Mouse (Mus musculus) forebrain, embryonic 14.5 days (tissue): ENCODE data around the gene A130010J15Rik. TPM values are rescaled to one million over a fixed set of nuclear protein-coding genes. Genes with fewer than 3 reads are reported as not detected.
A peak's percentile ranks its signal among the peaks of the same experiment; 100 is the strongest.

ENCODE experiments used
- ATAC-seq: fragments of 200-750 bp; cut with Nextera tagmentation; 2 replicates; pipeline ENCODE4 v1.8.0; 2017; ENCODE audit warnings: mild to moderate bottlenecking, moderate library complexity
- DNase-seq: peaks from one replicate; pipeline ENCODE4 v3.0.0-alpha.2; 2015; ENCODE audit warnings: low spot score
- H3K27ac ChIP-seq: fragments of 300-500 bp; sonication (generic); 2 replicates; pipeline ENCODE4 v1.5.1; 2014; ENCODE audit warnings: low read depth, mild to moderate bottlenecking, control low read depth, low read length, moderate library complexity
- H3K27me3 ChIP-seq: fragments of 300-500 bp; sonication (generic); replicated peaks from 2 replicates; pipeline ENCODE4 v1.6.1; 2014; ENCODE audit warnings: low read length, control low read depth, mixed read lengths; ENCODE audit not compliant: control insufficient read depth, insufficient read depth
- H3K36me3 ChIP-seq: fragments of 300-500 bp; sonication (generic); 2 replicates; pipeline ENCODE4 v1.6.1; 2014; ENCODE audit warnings: low read length, control low read depth; ENCODE audit not compliant: control insufficient read depth, insufficient read depth
- H3K4me1 ChIP-seq: fragments of 300-500 bp; sonication (generic); 2 replicates; pipeline ENCODE4 v1.6.1; 2014; ENCODE audit warnings: antibody characterized with exemption, low read length, control low read depth; ENCODE audit not compliant: control insufficient read depth, insufficient read depth
- H3K4me2 ChIP-seq: fragments of 300-500 bp; sonication (generic); 2 replicates; pipeline ENCODE4 v1.6.1; 2014; ENCODE audit warnings: mild to moderate bottlenecking, control low read depth, low read length
- H3K4me3 ChIP-seq: fragments of 300-500 bp; sonication (generic); 2 replicates; pipeline ENCODE4 v1.5.1; 2014; ENCODE audit warnings: low read depth, low read length, control low read depth
- H3K9ac ChIP-seq: fragments of 300-500 bp; sonication (generic); 2 replicates; pipeline ENCODE4 v1.6.1; 2014; ENCODE audit warnings: mild to moderate bottlenecking, low read length, control low read depth, moderate library complexity
- H3K9me3 ChIP-seq: fragments of 300-500 bp; sonication (generic); replicated peaks from 2 replicates; pipeline ENCODE4 v1.6.1; 2016; ENCODE audit warnings: low read length, control low read depth, mixed read lengths; ENCODE audit not compliant: control insufficient read depth
- WGBS: fragments of 180-500 bp; shearing (Covaris S2); extraction: QIAGEN DNeasy Blood & Tissue Kit; methylation state at CpG from one replicate; pipeline ENCODE4 v1.1.7; 2014; 5-methylcytosine and 5-hydroxymethylcytosine counted together
- polyA plus RNA-seq: library from polyadenylated mRNA; unstranded; fragments of >200 nt; fragmentation: Nextera tagmentation; extraction: Ambion mirVana; gene quantifications from 2 replicates; pipeline ENCODE4 v1.2.1, GENCODE M21; 2014

The A130010J15Rik gene
- polyA plus RNA-seq, 1 experiment from 2014 or later: 13.3 TPM

DNA sequence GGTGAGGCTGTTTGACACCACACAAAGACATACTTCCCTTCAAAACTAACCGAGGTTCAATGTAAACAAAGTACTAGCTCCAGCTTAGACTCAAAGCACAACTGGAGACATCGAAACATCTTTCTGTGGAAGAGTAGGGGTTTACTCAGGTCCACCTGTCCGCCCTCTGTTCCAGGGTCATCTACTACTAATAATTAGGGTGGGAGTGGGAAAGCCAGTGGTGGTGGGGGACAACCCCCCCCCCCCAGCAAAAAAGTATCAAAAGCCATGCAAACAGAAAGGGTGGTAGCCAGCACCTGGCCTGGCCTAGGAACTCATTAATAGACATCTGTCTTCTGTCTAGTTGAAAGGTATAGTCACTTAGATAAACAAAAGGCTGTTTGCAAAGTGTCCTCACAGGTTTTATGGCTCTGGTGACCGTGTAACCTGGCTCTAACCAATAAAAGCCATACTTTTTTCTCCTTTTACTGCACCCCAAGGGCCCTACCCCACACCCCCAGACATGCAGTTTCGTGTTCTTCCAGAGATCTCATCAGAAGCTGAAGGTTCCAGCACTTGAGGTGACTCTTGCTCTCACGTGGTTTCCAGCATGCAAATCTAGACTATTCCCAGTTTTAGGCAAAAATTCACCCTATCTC, 36.4 kb upstream of the A130010J15Rik start:
- Histone ChIP-seq H3K27ac (no peak overlapping the region), H3K4me2 (no peak overlapping the region), H3K9me3 (no peaks in the 10 kb centered on the region), H3K27me3 (no peaks in the 10 kb centered on the region), H3K4me3 (no peak overlapping the region), H3K4me1 (peaks cover 10% of the 10 kb centered on the region), H3K36me3 (peaks cover 17% of the 10 kb centered on the region), H3K9ac (no peak overlapping the region)
- 88% methylated on average over 6 of the region's 6 CpGs for WGBS
- no peak for DNase-seq
- ATAC-seq: no peak

DNA sequence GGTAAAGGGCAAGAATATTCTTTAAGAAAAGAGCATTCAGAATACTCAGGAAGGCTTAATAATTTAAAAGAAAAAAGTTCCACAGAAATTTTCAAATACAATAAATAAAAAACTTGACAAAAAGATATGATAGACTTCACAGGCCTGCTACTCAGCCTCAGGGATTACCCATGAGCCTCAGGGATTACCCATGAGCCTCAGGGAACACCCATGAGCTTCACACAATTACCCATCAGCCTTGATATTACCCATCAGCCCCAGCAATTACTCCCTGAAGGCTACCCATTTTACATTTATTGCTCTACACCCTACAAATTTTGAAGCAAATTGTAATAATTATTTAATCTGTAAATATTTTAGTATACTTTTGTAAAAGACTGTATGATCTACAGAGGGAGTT, 35.5 kb upstream of the A130010J15Rik start:
- DNase-seq: no peak
- no peak overlapping the region for H3K4me3 ChIP-seq
- no peak overlapping the region for H3K27ac ChIP-seq
- H3K4me2 ChIP-seq: no peak overlapping the region
- no peaks in the 10 kb centered on the region for H3K9me3 ChIP-seq
- no peaks in the 10 kb centered on the region for H3K27me3 ChIP-seq
- H3K9ac ChIP-seq: no peak overlapping the region
- H3K36me3 ChIP-seq: peaks cover 7% of the 10 kb centered on the region
- peaks cover 10% of the 10 kb centered on the region for H3K4me1 ChIP-seq
- no peak for ATAC-seq

DNA sequence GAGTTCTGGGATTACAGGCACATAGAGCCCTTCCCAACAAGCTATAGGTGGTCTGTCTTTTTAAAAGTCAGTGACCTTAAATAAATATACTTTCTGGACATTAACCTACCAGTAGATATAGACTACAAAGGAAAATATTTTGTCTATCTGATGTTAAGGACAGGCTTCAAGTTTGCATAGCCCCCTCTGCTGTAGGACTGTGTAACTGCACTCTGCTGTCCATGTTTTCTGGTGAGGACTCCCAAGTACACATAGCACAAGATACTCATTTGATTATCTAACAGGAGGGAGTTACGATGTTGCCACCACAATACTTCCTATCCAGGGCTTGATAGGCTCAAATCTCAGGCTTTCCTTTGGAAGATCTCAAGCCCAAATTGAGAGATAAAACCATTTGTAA, 34.1 kb upstream of the A130010J15Rik start:
- Histone ChIP-seq H3K4me3 (no peak overlapping the region), H3K9me3 (no peaks in the 10 kb centered on the region), H3K9ac (no peak overlapping the region), H3K36me3 (no peaks in the 10 kb centered on the region), H3K27me3 (no peaks in the 10 kb centered on the region), H3K4me1 (peaks cover 9% of the 10 kb centered on the region), H3K27ac (no peak overlapping the region), H3K4me2 (no peak overlapping the region)
- 90% methylated on average over 1 of the region's 1 CpGs for WGBS
- DNase-seq: no peak
- ATAC-seq: no peak

DNA sequence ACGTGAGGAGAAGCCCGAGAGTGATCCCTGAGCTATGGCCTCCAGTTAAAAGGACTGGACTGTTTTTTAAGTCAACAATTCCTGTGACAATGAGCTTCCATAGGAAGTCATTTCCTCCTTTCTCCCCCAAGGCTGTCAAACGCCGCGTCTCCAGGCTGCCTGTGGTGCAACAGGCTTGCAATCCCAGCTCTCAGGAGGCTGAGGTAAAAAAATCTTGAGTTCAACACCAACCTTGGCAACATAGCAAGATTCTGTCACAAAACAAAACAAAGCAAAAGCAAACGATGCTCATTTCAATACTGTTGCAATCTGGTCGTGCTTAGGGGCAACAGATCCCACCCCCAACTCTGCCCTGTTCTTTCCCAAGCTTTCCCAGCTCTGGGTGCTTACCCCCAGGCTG, 29.8 kb upstream of the A130010J15Rik start:
- WGBS: 51% methylated on average over 7 of the region's 7 CpGs
- peak; percentile 5 for DNase-seq
- Histone ChIP-seq H3K4me2 (no peak overlapping the region), H3K27ac (no peak overlapping the region), H3K36me3 (no peaks in the 10 kb centered on the region), H3K4me3 (no peak overlapping the region), H3K9me3 (no peaks in the 10 kb centered on the region), H3K4me1 (no peaks in the 10 kb centered on the region), H3K9ac (no peak overlapping the region), H3K27me3 (no peaks in the 10 kb centered on the region)
- ATAC-seq: no peak

DNA sequence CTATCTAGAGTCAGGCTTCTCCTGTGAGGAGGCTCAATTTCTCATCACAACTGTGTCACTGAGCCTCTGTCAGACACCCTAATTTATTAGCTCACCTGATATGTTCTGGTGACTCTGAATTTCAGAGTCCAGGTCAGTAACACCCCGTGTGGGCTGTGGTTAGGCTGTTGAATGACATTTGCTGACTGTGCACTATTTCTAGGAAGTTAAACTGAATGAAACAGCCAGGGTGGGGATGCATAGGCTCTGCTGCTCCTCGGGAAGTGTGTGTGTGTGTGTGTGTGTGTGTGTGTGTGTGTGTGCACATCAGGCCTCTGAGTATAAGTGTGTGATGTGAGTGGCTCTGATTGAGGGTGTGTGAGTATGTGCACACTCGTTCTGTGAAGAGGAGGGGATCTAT, 29.2 kb upstream of the A130010J15Rik start:
- no peak for DNase-seq
- Histone ChIP-seq H3K4me2 (no peak overlapping the region), H3K4me1 (no peaks in the 10 kb centered on the region), H3K9me3 (no peaks in the 10 kb centered on the region), H3K27me3 (no peaks in the 10 kb centered on the region), H3K4me3 (no peak overlapping the region), H3K36me3 (no peaks in the 10 kb centered on the region), H3K27ac (no peak overlapping the region), H3K9ac (no peak overlapping the region)
- no peak for ATAC-seq
- WGBS: 52% methylated on average over 3 of the region's 3 CpGs

DNA sequence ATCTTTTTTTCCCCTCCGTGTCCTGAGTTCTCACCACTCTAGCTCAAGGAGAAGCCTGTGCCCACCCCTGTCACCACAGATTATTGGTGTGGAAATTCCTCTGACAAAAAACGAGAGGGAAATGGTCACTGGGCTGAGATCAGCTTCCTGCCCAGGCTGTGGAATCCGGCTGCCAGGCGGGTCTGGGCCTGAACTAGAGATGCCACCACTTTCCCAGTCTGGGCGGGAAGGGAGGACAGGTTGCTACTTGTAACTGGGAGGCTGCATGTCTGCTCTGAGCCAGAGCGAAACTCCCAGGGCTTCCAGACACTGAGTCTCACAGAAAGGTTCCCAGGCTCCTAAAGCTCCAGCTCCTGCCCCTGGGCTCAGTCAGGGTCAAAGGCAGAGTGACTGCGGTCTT, 26.7 kb upstream of the A130010J15Rik start:
- Histone ChIP-seq H3K27ac (no peak overlapping the region), H3K4me1 (no peaks in the 10 kb centered on the region), H3K4me3 (no peak overlapping the region), H3K4me2 (no peak overlapping the region), H3K9ac (no peak overlapping the region), H3K36me3 (no peaks in the 10 kb centered on the region), H3K27me3 (no peaks in the 10 kb centered on the region), H3K9me3 (no peaks in the 10 kb centered on the region)
- 75% methylated on average over 7 of the region's 7 CpGs for WGBS
- ATAC-seq (no peak), DNase-seq (no peak)

DNA sequence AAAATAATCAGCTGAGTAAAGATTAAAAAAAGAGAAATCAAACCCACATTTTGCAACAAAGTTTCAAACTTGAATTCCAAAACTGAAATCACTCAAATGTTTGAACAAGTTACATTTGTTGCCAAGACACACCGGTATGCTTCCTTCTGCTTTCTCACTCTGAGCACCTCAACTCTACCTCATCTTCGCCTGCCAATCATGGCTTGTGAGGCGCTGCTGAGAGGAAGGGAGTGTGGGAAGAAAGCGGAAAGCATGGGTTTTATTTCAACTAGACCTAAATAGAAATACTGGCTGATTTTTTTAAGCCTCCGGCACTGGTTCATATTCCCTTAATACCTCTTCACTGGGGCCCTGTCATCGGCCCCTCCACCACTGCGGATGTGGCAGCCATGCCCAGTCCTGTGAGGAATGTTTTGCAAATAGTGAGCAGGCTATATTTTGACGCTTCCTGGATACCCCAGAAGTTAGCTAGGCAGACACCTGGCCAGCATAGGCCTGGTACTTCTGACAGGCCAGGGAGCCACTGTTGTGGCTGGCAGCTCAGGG, 25.3 kb upstream of the A130010J15Rik start:
- H3K27ac ChIP-seq: no peak overlapping the region
- H3K4me2 ChIP-seq: no peak overlapping the region

GRCm38 (mm10) chr1:193144516-193144915, 23.3 kb upstream of the A130010J15Rik start:
- 90% methylated on average over 6 of the region's 6 CpGs for WGBS
- no peak for DNase-seq

More for the DNA sequence above, 25.3 kb upstream of the A130010J15Rik start:
- H3K27me3 ChIP-seq: no peaks in the 10 kb centered on the region
- H3K9me3 ChIP-seq: no peaks in the 10 kb centered on the region
- no peak overlapping the region for H3K4me3 ChIP-seq
- no peak for ATAC-seq
- H3K36me3 ChIP-seq: no peaks in the 10 kb centered on the region
- no peak for DNase-seq
- no peaks in the 10 kb centered on the region for H3K4me1 ChIP-seq
- WGBS: 84% methylated on average over 8 of the region's 8 CpGs
- no peak overlapping the region for H3K9ac ChIP-seq

DNA sequence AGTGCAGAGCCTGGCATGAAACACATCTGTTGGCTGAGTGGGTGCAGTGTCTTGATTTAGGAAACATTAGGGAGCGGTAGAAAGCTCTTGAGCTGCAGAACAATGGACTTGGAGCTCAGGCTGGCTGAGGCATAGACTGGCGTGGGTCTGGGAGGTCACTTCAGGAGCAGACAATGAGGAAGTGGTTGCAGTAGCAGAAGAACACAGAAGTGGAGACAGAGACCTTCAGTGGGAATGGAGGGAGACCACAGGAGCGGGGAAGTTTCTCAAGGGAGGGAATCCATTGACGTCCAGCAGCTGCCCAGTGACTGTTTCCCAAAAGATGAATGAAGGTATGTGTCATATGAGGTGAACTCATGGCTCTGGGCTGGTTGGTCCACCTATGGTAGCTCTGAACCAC, 22.7 kb upstream of the A130010J15Rik start:
- no peak overlapping the region for H3K4me3 ChIP-seq
- no peak overlapping the region for H3K9ac ChIP-seq
- no peak for ATAC-seq
- 81% methylated on average over 4 of the region's 4 CpGs for WGBS
- no peak overlapping the region for H3K4me2 ChIP-seq
- no peaks in the 10 kb centered on the region for H3K36me3 ChIP-seq
- no peaks in the 10 kb centered on the region for H3K4me1 ChIP-seq
- no peak for DNase-seq
- no peaks in the 10 kb centered on the region for H3K9me3 ChIP-seq
- H3K27me3 ChIP-seq: no peaks in the 10 kb centered on the region
- no peak overlapping the region for H3K27ac ChIP-seq

More at GRCm38 (mm10) chr1:193144516-193144915, 23.3 kb upstream of the A130010J15Rik start:
- no peak overlapping the region for H3K27ac ChIP-seq
- ATAC-seq: no peak
- no peak overlapping the region for H3K4me3 ChIP-seq
- no peaks in the 10 kb centered on the region for H3K36me3 ChIP-seq
- no peak overlapping the region for H3K4me2 ChIP-seq
- no peak overlapping the region for H3K9ac ChIP-seq
- no peaks in the 10 kb centered on the region for H3K4me1 ChIP-seq
- H3K27me3 ChIP-seq: no peaks in the 10 kb centered on the region
- no peaks in the 10 kb centered on the region for H3K9me3 ChIP-seq
